Mouse (Mus musculus) layer of hippocampus, postnatal 25 days (tissue): ENCODE measurements at regions not wholly inside any gene's neighbourhood (a gene's known extent, or its start where the extent isn't known, plus 50 kb on each side); places are given as distances from the start of the nearest gene placed in this dataset.

Experiments
- DNase-seq, 2 experiments: peaks; one replicate each; pipeline ENCODE4 v3.0.0; 2022; ENCODE audit warnings: mixed read lengths in 2 of 2, low spot score in 1 of 2; ENCODE audit errors: extremely low spot score in 1 of 2

DNA sequence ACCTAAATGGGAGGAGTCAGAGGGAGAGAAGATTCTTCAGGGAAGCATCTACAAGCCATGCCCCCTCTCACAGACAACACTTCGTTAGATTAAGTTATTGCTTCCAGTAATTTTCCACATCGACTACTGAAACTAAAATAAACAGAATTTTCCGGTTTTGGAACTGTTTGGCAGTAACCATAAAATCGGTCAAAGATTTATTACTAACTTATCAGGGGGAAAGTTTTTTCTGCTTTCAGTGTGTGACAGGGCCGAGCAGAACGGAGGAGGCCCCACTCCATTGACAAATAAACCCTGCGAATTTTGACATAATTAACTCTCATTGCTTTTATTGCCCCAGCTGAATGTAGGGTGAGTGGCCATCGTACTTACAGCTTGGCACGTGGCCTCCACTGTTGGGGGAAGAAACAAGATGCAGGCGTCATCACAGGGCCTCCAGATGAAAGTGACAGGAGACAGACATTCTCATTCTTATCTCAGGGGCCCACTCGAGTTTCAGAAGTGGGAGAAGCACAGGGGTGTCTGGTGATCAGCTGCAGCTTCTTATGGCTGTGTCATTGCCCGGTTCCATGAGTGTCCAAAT is 229.6 kb upstream of the Foxq1 start:
- DNase-seq = no peak

DNA sequence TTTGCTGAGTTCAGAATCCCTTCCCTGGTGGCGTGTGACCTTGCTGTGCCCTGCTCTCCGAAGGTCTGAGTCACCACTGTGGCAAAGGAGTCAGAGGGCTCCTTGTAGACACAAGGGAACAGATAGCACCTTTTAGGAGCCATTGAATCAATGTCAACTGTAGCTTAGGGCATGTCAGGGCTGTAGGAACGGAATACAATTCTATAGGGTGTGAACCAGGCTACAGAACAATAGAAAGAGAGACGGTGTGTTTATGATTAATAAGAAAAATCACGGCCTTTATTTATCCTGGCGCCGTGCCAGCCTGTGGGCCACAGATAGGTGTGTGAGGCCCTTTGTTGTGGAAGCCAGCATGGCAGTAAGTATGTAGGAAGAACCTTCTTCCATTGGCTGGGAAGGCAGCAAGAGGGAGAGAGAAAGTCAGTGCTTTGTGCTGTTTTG is 228.4 kb upstream of the Foxq1 start:
- no peak for DNase-seq

DNA sequence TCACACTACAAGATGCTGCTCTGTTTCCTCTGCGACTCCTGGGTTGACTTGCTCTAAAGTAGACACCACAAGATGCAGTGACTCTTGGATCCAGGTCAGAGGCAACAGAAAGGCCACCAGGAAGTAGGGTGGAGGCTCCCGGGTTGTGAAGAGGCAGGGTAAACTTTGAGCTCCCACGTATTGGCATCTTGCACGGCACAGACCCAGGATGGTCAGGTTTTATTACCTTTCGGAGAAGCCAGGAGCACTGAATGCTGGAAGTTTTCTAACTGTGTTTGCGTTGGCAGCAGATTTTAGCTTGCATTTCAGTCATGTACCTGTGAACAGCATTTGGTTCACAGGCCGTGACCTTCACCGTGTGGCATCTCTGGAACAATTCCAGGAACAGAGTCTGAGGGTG is 227.2 kb upstream of the Foxq1 start:
- DNase-seq = no peak

DNA sequence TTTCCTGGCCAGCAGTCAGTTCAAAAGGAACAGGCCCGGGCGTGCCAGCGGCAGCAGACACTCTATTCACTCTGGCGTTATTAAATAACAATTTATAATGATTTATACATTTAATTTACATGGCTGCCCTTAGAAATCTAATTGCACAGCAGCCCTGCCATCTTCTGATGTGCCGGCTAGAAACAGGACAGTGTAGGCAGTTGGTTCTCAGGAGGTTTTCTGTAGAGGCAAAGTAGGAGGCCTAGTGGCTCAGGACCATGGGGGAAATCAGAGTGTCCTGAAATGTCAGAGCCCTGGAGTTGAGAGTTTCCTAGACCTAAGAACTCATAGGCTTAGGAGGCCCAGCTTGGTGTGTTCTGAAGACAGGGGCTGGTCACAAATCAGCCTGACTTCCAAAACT is 225.2 kb upstream of the Foxq1 start:
- no peak for DNase-seq

DNA sequence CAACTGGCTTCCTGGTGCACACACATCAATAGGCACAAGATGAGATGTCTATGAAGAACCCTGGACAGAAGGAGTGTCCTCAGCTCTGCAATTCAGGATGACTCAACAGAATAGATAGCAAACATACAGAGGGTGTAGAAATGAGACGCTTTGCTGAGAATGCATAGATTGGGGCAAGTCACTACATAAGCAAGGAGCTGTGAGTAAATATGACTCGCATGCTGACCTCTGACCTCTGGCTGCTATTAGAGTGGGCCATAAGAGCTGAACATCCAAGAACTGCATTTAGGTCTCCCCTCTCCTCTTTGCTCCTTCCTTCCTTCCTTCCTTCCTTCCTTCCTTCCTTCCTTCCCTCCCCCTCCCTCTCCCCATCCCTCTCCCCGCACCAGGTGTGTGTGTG is 221.0 kb upstream of the Foxq1 start:
- DNase-seq = no peak

DNA sequence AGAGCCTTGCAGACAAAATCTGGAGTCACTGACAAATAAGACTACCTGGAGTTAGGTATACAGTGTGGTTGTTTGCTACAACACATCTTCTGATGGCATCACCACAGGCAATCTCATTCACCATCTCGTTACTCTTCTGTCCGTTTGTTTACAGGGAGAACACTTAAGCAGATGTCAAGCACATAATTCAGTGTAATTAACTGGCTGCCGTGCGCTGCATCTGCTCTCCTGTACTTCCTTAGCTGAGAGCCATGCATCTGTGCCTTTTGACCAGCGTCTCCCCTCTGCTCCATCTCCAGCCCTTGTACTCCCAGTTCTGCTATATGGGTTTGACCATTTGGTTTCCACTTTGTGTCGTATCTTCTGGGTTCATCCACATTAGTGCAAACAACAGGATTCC is 218.3 kb upstream of the Foxq1 start:
- DNase-seq = no peak

DNA sequence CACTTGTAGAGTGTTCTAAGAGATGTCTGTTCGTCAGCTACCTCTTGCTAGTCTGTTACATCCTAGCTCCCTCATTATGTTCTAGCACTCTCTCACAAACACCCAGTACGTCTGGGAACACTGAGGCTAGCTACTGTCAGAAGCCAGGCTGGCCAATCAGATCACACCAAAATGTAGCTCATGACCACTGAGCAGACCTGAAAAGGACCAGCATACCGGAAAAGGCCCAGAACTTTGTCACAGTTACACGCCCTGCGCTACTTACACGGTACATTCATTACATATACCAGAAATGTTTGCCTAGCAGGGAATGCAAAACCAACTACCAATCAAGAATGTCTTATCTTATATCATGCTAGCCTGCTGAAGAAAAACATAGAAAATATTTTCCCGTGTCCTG is 216.5 kb upstream of the Foxq1 start:
- DNase-seq = no peak

DNA sequence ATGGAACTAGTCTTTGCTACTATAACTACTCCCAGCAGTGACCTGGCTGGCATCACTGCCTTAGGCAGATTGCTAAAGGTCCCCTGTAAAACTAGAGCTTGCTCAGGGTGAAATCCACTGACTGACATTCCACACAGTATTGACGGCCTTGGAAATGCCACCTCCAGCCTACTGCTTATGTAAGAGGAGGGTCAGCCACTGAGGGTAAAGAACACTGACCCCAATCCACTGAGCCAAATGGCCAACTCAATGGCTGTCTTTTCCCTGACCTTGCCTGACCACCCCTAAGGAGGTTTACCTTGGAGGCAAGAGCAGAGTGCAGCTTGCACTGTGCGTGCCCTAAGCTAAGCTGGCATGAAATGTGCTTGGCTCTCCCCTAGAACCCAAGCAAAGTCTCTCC is 216.0 kb upstream of the Foxq1 start:
- DNase-seq = no peak

DNA sequence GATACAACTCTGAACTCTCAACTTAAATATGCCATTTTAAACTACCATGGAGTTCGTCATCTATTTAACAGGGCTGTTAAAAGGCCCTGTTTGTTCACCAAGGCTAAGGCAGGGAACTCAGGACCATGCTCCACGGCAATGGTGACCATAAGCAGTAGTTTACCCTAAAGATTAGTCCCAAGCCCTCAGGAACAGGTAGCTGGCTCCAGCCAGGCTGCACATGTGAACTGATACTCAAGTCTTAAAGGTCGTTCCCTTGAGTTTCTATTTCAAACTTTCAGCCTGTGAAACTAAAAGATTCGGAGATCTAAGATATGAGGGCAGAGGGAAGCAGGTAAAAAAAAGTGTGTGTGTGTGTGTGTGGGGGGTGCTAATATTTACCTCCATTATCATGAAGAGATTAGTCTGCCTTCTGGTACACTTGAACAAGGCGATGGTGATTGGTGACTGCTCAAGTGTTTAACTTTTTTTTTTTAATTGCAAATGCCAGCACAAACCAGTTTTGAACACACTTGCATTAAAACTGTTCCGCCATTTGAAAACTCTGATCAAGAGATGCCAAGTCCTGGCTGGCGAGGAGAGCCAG is 215.5 kb upstream of the Foxq1 start:
- DNase-seq = no peak

DNA sequence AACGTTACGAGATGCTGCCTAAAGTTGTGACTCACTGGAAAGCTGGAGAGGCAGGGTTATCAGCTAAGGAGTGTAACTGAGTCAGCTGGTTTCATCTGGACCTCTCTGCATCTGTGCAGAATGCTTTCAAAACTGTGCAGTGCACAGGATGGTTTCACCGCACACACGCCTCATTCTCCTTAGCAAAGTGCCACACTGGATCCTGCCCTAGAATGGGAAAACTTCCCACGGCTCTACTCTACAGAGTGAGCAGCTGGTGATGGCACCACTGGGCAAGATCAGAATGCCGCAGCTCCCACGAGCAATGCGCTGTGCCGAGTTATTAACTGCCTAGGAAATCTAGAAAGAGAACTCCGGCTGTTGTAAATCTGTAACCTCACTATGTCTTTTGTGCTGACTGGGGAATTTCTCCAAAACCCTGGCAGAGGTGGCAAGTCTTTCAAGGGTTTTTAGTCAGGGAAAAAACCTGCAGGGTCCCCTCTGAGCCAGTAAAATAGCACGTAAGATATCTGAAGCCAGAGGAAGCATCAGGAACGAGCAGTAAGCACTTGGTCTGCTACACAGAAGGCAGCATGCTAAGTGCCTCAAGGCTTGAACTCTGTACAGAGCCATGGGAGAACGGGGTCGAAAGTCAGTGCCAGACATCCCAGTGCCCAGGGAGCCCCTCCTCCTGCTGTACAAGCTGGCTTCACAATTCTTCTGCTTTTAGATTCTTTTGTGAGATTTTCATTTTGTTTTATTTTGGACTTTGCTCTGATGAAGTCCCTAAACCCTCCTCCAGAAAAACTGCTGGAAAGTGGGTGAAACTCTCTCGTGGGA is 214.4 kb upstream of the Foxq1 start:
- no peak for DNase-seq

DNA sequence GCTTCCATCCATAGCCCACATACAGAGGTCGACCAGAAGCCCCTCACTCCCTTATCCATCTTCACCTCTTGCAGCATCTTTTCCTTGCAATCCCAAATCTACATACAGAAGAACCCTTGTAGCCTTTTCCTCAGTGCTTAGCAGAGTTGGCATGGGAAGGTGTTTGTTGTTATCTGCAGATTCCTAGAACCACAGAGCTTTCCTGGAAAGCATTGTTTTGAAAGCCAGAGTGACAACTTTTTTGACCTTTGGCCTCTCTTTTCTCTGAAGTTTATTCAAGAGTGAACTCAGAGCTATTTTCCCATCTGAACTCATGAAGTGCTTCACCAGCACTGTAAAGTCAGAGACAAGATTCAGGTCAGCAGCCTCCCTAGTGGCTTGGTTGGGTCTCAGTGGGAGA is 209.7 kb upstream of the Foxq1 start:
- no peak for DNase-seq

DNA sequence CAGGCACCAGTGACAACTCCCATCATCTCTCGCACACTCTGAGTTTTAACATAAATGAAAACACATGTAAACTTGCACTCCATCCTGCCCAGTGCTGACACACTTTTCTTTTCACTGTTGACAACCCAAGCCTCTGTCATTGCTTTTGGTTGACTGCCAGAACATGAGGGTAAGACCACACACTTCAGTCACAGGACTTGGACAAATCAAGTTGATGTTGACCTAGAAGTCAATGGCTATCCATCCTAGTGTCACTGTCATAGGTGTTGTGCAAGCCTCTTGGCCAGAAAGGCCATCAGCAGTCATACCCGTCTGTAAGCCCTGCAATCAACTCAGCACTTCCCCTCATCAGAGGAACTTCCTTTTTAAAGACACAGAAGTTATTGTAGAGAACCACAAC is 208.9 kb upstream of the Foxq1 start:
- no peak for DNase-seq

DNA sequence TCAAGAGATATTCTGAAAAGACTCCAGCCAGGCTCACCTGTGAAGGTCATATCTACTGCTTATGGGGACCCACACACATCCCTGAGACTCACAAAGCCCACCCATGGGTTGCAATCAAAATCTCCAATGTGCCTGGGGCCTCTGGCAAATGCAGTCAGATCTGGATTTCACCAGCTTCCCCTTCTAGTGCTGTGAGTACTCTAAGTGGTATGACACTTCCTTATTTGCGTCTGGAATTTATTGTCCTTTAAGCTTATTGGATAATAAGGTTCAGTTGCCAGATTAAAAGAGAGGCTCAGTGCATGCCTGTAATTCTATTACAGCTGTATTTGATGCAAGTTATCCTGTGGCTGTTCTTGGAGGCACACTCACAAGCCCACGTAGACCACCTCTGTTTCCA is 206.3 kb upstream of the Foxq1 start:
- no peak for DNase-seq

DNA sequence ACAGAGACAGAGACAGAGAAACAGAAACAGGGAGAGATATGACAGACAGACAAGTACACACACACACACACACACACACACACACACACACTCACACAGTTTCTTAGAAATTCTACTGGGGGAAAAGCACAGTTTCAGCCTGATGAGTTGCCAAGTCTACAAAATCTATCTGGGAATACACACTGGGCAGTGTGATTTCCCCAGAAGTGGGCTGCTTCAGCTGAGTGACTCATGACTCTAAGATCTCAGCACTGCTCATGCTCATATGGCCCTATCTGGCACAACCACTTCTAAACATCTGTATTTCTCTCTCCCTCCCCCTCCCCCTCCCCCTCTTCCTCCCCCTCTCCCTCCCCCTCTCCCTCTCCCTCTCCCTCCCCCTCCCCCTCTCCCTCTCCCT is 204.5 kb upstream of the Foxq1 start:
- DNase-seq = no peak

DNA sequence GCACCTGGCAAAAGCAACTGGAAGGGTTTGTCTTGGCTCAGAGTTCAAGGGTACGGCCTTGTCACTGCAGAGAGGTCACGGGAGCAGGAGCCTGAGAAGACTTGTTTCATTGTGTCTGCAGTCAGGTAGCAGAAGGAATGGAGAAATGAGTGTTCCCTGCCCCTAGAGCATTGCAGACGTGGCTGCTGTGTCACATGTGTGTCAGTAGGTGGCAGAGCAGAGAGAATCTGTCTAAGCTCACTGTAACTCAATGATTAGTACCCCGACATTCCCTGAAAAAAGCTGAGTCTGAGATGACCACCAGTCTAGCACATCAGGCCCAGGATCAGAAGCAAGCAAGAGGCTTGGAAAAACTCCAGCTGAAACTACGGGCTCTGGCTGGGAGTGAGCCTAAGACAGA is 203.1 kb upstream of the Foxq1 start:
- no peak for DNase-seq

DNA sequence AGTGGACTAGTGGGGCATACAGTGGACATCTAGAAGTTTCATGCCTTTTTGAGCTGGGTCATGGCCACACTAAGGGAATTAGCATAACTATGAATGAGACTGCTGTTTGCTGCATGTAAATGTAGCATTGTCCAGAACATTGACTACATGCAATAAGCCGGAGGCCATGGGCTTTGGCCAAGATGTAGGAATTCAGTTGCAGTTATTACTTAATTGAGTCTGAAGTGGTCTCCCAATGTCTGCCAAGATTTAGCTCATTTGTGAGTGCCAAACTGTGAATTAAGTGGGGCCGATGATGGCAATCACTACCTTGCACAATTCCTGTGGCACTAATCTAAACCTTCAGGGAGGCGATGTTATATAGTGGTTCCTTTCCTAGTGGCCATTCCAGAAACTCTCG is 196.6 kb upstream of the Foxq1 start:
- DNase-seq = no peak

DNA sequence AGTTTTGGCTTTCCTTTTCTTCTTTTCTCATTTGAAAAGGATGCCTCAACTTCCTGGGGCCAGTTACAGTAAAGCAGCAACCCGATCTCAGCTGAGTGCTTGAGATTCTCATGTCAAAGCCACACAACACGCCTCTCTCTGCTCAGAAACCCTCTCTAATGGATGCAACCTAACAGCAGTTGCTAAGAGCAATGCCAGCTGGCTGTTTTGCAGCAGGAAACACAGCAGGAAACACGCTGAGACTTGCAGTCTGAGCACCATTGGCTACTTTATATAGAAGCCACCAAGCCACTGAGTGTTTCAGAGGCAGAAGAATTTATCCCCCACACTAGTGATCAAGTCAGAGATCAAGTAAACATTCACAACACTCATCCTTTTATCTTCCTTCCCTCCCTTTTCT is 193.5 kb upstream of the Foxq1 start:
- no peak for DNase-seq

DNA sequence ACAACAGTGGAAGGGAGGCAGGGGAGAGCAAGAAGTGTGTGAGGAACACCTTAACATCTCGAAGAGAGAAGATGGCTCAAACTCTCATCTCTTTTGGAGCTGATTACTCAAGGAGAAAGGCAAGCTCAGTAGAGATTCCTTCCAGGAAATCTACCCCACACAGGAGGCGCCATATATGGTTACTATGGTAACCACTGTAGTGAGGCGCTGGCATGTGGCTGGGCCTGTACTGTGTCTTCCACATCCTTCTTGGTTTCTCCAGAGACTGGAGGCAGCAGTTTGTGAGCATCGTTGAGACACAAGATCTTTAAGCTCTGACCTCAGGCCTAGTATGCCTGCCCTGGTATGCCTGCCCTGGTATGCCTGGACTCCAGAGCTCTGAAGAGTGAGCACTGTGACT is 191.6 kb upstream of the Foxq1 start:
- DNase-seq = no peak

DNA sequence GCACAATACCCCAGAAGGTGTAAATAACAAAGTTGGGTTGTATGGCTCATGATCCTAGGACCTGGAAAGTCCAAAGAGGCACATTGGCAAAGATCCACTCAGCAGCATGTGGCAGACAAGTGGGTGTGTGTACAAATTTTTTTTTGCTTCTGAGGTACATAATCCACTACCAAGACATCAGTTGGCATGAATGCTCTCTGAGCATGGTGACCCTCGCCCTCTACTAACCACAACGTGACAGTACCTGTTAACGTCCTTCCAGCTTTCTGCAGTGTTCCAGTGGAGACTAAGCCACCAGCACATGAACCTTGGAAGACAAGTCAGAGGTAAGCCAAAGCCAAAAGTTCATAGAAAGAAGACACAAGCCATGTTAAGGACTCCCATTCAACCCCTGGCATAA is 188.7 kb upstream of the Foxq1 start:
- DNase-seq = no peak

DNA sequence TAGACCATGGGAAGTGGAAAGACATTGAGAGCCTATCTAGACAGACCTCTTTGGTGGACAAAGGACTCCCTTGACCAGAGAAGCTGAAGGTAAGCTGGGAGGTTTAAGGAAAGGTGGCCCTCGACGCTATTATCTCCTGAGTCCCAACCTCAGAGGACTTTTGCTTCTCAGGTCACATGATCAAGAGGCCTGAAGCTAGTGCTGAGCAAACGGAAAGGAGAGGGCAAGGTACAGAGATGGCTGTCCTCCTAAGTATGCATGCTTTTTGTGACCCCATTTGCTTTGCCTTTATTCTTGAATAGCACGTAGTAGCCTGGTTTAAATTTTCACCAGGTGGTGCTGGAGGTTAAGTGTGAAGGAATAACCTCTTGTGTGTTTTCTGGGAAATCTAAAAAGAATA is 186.8 kb upstream of the Foxq1 start:
- DNase-seq = no peak

DNA sequence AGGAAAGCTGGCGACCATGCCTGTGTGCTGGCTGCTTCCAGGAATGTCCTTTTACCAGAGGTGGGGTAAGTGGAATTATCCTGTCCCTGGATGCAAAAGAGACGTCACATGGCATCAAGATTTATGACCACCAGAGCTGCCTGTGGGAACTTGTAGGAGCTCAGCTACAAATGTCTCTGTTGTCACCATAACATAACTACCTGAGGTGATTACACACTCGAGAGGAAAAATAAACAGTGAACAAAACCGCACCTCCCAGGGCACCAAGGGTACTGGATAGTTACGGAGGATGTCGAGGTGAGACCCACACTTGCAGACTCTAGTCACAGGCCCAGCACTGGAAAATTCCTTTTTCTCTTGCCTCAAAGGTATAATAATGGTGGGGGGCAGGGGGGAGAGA is 185.1 kb upstream of the Foxq1 start:
- no peak for DNase-seq

DNA sequence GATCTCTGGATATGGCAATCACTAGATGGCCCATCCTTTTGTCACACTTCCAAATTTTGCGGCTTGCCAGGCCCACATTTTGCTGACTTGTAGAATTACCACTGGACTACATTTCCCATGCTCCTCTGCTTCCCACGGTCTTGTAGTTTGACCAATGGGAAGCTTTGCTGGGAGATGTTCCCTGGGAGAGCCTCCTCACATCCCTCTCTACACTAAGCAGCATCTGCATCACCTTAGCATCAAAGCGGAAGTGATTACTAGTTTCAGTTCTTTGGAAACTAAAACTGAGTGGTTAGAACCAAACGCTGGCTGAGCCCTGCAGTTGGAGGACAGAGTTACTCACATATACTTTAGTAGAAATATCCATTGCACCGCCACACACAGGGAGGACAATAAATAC is 181.9 kb upstream of the Foxq1 start:
- no peak for DNase-seq
